Mouse (Mus musculus) brown adipose tissue, adult 24 weeks (tissue): ENCODE measurements around the gene Slc34a3. TPM values are rescaled to one million over a fixed set of nuclear protein-coding genes. Genes with fewer than 3 reads are reported as not detected.

Experiments
- H3K27ac ChIP-seq: fragments of 200-500 bp; replicated peaks from 2 replicates; pipeline ENCODE4 v1.5.1; 2012; ENCODE audit warnings: low read depth, mild to moderate bottlenecking, low read length
- H3K4me1 ChIP-seq: fragments of 200-500 bp; 2 replicates; pipeline ENCODE4 v1.6.1; 2012; ENCODE audit warnings: low read length, mixed read lengths; ENCODE audit not compliant: control insufficient read depth, insufficient read depth, insufficient read length
- H3K4me3 ChIP-seq: fragments of 200-500 bp; 2 replicates; pipeline ENCODE4 v1.5.1; 2012; ENCODE audit warnings: low read depth, mild to moderate bottlenecking, low read length, moderate library complexity; ENCODE audit not compliant: insufficient read depth
- polyA plus RNA-seq: library from polyadenylated mRNA; stranded (reverse); fragments of >200 nt; gene quantifications from 2 replicates; pipeline ENCODE4 v1.2.4, GENCODE M21; 2012; ENCODE audit not compliant: missing spikeins, insufficient read depth, insufficient read length

Gene Slc34a3
- polyA plus RNA-seq, 1 experiment, result not detected

DNA sequence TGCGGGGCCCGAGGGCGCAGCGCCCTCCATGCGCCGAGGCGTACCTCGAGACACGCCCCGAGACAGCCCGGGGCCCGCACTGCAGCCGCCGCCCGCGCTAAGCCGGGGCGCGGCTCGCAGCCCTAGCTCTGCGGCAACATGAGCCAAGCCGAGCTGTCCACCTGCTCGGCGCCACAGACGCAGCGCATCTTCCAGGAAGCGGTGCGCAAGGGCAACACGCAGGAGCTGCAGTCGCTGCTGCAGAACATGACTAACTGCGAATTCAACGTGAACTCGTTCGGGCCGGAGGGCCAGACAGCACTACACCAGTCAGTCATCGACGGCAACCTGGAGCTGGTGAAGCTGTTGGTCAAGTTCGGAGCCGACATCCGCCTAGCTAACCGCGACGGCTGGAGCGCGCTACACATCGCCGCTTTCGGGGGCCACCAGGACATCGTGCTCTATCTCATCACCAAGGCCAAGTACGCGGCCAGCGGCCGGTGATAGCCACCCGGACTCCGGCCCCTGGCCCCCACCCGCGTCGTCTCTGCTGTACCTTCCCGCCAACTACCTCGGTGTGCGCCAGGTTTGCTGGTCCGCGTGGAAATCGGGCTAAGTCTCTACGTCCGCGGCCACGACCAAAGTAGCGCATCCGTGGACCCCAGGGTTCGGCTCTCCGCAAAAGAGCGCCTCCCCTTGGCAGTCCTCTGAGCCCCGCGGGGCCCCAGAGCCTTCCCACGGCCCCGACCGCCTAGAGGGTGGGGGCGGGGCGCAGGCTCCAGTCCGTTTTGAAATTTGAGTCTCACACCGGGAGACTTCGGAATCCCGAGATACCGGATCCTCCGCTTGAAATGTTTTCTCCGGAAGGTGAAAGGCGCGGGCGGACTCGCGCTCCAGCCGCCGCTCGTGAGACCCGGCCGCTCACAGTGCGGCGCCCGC is 52.9 kb downstream of the Slc34a3 start:
- Histone ChIP-seq H3K27ac (peak overlapping the region; percentile 62), H3K4me3 (peak overlapping the region; percentile 64), H3K4me1 (peaks cover 20% of the 10 kb centered on the region)

DNA sequence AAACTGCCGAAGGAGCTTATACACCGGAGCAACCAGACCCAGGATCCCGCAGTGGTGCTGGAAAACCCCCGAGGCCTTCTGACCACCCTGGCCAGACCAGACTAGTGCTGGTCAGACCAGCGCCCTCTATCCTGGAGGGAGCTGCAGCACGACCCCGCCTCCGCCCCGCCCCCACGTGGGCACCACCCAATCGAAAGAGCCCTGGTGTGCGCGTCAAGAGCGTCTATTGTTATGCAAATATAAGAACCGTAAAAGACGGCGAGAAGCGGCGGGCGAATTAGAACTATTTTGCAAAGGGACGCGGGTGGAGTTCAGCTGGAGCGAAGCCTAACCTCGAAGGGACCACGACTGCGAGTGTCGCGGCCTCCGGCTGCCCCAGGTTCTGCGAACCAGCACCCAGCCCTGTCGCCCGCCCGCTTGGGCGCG is 53.7 kb downstream of the Slc34a3 start, which contains the start of gene Nrarp:
TSS of gene Nrarp (plus strand) at position 281 of the 426 bp plus-strand sequence.
- Histone ChIP-seq H3K4me1 (peaks cover 27% of the 10 kb centered on the region), H3K27ac (peak within 1 kb of the TSS; percentile 89), H3K4me3 (peak within 1 kb of the TSS; percentile 65)

DNA sequence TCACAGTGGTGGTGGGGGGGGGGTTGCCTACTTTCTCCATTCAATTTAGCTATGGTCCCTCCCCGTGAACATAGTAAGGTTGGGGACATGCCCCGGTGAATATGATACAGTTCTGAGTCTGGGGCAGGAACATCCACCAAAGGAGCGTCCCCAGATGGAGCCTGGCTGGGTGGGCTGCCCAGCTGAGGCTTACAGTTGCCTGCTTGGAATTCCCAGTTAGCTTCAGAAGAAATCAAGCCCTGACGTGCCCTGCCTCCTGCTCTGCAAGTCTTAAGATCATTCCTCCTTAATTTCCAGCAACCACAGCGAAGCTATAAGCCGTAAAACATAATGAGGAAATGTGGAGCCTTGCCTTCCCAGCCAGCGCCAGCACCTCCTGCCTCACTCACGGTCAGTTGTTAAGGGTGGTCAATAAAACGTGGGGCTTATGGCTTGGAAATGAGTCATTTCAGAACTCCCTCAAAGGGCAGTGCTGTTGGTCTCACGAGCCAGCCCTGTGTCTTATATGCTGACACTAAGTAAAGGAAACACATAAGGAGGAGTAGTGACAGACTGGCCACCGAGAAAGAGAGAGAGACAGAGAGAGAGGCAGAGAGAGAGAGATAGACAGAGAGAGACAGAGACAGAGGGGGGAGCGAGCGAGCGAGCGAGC is 54.5 kb downstream of the Slc34a3 start:
- Histone ChIP-seq H3K4me1 (peaks cover 27% of the 10 kb centered on the region), H3K27ac (peak overlapping the region; percentile 89), H3K4me3 (peak overlapping the region; percentile 65)

Other genes with a start within 250 kb of the Slc34a3 start
- 10.6 and 15.1 TPM in 2 replicates for gene Nsmf, start 180.0 kb downstream of the Slc34a3 start, polyA plus RNA-seq
- gene Entpd8, start 154.1 kb downstream of the Slc34a3 start, polyA plus RNA-seq, result not detected in 2 replicates
- not detected in 2 replicates for gene Noxa1, start 139.2 kb downstream of the Slc34a3 start, polyA plus RNA-seq
- 6.4 and 7.1 TPM in 2 replicates for gene Nrarp, start 53.6 kb downstream of the Slc34a3 start, polyA plus RNA-seq
- gene Tor4a, start 37.5 kb downstream of the Slc34a3 start, polyA plus RNA-seq, result 1.8 and 6.0 TPM in 2 replicates
- gene Nelfb, start 22.9 kb downstream of the Slc34a3 start, polyA plus RNA-seq, result 15.4 and 19.0 TPM in 2 replicates
- not detected in 2 replicates for gene Stpg3, start 19.7 kb downstream of the Slc34a3 start, polyA plus RNA-seq
- gene Fam166a, start 15.6 kb downstream of the Slc34a3 start, polyA plus RNA-seq, result not detected in 2 replicates
- gene Tubb4b, start 9.7 kb downstream of the Slc34a3 start, polyA plus RNA-seq, result 193 and 284 TPM in 2 replicates
- not detected in 2 replicates for gene Rnf224, start 2.4 kb upstream of the Slc34a3 start, polyA plus RNA-seq
- not detected in 2 replicates for gene Rnf208, start 7.9 kb upstream of the Slc34a3 start, polyA plus RNA-seq
- gene Cysrt1, start 8.1 kb upstream of the Slc34a3 start, polyA plus RNA-seq, result not detected in 2 replicates
- gene AL732309.1, start 12.5 kb upstream of the Slc34a3 start, polyA plus RNA-seq, result 2.3 and 5.4 TPM in 2 replicates
- gene Tmem203, start 21.1 kb upstream of the Slc34a3 start, polyA plus RNA-seq, result 13.5 and 18.9 TPM in 2 replicates
- gene Tprn, start 28.3 kb upstream of the Slc34a3 start, polyA plus RNA-seq, result 1.7 and 3.7 TPM in 2 replicates
- 41.7 and 44.0 TPM in 2 replicates for gene Ssna1, start 38.1 kb upstream of the Slc34a3 start, polyA plus RNA-seq
- 18.6 and 23.7 TPM in 2 replicates for gene Anapc2, start 38.1 kb upstream of the Slc34a3 start, polyA plus RNA-seq
- not detected in 2 replicates for gene Tmem210, start 53.8 kb upstream of the Slc34a3 start, polyA plus RNA-seq
- not detected in 2 replicates for gene Lrrc26, start 55.6 kb upstream of the Slc34a3 start, polyA plus RNA-seq
- gene Grin1, start 84.8 kb upstream of the Slc34a3 start, polyA plus RNA-seq, result not detected in 2 replicates
- 11.3 and 16.0 TPM in 2 replicates for gene Man1b1, start 98.0 kb upstream of the Slc34a3 start, polyA plus RNA-seq
- gene Dpp7, start 122.0 kb upstream of the Slc34a3 start, polyA plus RNA-seq, result 11.1 and 15.0 TPM in 2 replicates
- 6.1 and 9.1 TPM in 2 replicates for gene Uap1l1, start 131.3 kb upstream of the Slc34a3 start, polyA plus RNA-seq
- not detected in 2 replicates for gene Sapcd2, start 138.0 kb upstream of the Slc34a3 start, polyA plus RNA-seq
- gene Entpd2, start 161.5 kb upstream of the Slc34a3 start, polyA plus RNA-seq, result 11.3 and 18.4 TPM in 2 replicates
- gene Npdc1, start 165.0 kb upstream of the Slc34a3 start, polyA plus RNA-seq, result 32.5 and 41.5 TPM in 2 replicates
- gene Fut7, start 188.9 kb upstream of the Slc34a3 start, polyA plus RNA-seq, result not detected in 2 replicates
- gene Abca2, start 194.3 kb upstream of the Slc34a3 start, polyA plus RNA-seq, result 30.0 and 52.4 TPM in 2 replicates
- gene Clic3, start 222.5 kb upstream of the Slc34a3 start, polyA plus RNA-seq, result not detected in 2 replicates
- gene Paxx, start 226.7 kb upstream of the Slc34a3 start, polyA plus RNA-seq, result 195 and 218 TPM in 2 replicates
- 15.2 and 46.8 TPM in 2 replicates for gene Ptgds, start 235.7 kb upstream of the Slc34a3 start, polyA plus RNA-seq